Mouse (Mus musculus) bone marrow, adult 2 months (tissue): ENCODE results near the gene Sgms2. TPM values are rescaled to one million over a fixed set of nuclear protein-coding genes. Genes with fewer than 3 reads are reported as not detected.

Source experiments
- H3K27ac ChIP-seq: fragments of 200-500 bp; 2 replicates; pipeline ENCODE4 v1.5.1; 2012; ENCODE audit warnings: low read depth, mild to moderate bottlenecking, control low read depth, inconsistent platforms, low read length; ENCODE audit not compliant: control insufficient read depth, poor library complexity, insufficient read depth
- H3K4me1 ChIP-seq: fragments of 200-500 bp; 2 replicates; pipeline ENCODE4 v1.6.1; 2011; ENCODE audit warnings: low read length; ENCODE audit not compliant: control insufficient read depth, insufficient read depth
- H3K4me3 ChIP-seq: fragments of 200-500 bp; replicated peaks from 2 replicates; pipeline ENCODE3; 2011; ENCODE audit warnings: mild to moderate bottlenecking, low read depth, low read length, control low read depth; ENCODE audit not compliant: control insufficient read depth
- CTCF ChIP-seq: fragments of 200-500 bp; IDR thresholded peaks from 2 replicates; pipeline ENCODE4 v1.5.1; 2011; ENCODE audit warnings: low read length, control low read depth; ENCODE audit not compliant: control insufficient read depth, insufficient read depth
- POLR2A ChIP-seq: fragments of 200-500 bp; IDR thresholded peaks from 2 replicates; pipeline ENCODE4 v1.6.1; 2011; ENCODE audit warnings: low read depth, mild to moderate bottlenecking, control low read depth, low read length, borderline replicate concordance; ENCODE audit not compliant: control insufficient read depth
- WGBS: fragments of 180-500 bp; shearing (Covaris S2); methylation state at CpG from one replicate; pipeline ENCODE4 v1.1.7; 2018; 5-methylcytosine and 5-hydroxymethylcytosine counted together
- polyA plus RNA-seq: library from polyadenylated mRNA; stranded (reverse); fragments of >200 nt; gene quantifications from 2 replicates; pipeline ENCODE4 v1.2.4, GENCODE M21; 2011; ENCODE audit warnings: low replicate concordance; ENCODE audit not compliant: missing spikeins, insufficient read depth, insufficient read length

Gene Sgms2
- polyA plus RNA-seq, 1 experiment = 6.6 TPM

DNA sequence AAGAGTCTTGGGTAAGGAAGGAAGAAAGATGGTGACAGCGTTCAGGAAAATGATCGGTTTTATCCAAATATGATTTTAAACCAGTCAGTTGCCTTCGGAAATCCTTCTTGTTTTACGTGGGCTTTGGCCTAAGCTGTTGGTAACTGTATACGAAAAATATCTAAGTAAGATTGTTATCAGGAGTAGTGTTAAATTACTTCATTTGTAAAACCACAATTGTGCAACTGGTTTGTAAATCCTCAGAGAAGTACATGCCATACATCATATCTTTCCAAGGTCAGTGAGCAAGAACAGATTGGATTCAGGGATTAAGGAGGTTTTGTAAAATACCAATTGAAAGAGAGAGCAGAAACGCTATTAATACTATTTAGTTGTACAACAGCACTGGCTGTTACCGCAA is 185.0 kb downstream of the Sgms2 start:
- no peak for TF ChIP-seq CTCF
- TF ChIP-seq POLR2A = no peak
- no peaks in the 10 kb centered on the region for H3K4me1 ChIP-seq
- H3K4me3 ChIP-seq = no peak overlapping the region
- 76% methylated on average over 7 of the region's 7 CpGs for WGBS
- H3K27ac ChIP-seq = no peak overlapping the region

DNA sequence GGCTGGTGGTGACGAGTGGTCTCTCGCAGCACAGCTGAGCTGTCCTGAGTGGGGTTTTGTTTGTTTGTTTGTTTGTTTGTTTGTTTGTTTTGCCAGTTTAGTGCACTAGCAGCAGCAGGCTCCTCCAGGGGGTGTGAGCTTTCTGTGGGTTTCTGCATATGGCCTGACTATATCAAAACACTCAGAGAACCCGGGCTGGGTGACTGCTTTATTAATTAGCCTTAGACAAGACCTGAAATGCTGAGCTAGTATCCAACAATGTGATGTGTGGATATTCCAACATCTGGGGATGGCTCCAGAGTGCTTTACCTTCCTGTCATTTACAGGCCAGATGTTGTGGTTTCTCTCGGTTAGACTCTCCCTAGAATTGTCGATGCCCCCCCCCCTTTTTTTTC is 187.9 kb downstream of the Sgms2 start:
- TF ChIP-seq POLR2A (no peak), CTCF (no peak)
- Histone ChIP-seq H3K27ac (no peak overlapping the region), H3K4me1 (no peaks in the 10 kb centered on the region), H3K4me3 (peak overlapping the region; percentile 66)
- WGBS = 4% methylated on average over 5 of the region's 5 CpGs

DNA sequence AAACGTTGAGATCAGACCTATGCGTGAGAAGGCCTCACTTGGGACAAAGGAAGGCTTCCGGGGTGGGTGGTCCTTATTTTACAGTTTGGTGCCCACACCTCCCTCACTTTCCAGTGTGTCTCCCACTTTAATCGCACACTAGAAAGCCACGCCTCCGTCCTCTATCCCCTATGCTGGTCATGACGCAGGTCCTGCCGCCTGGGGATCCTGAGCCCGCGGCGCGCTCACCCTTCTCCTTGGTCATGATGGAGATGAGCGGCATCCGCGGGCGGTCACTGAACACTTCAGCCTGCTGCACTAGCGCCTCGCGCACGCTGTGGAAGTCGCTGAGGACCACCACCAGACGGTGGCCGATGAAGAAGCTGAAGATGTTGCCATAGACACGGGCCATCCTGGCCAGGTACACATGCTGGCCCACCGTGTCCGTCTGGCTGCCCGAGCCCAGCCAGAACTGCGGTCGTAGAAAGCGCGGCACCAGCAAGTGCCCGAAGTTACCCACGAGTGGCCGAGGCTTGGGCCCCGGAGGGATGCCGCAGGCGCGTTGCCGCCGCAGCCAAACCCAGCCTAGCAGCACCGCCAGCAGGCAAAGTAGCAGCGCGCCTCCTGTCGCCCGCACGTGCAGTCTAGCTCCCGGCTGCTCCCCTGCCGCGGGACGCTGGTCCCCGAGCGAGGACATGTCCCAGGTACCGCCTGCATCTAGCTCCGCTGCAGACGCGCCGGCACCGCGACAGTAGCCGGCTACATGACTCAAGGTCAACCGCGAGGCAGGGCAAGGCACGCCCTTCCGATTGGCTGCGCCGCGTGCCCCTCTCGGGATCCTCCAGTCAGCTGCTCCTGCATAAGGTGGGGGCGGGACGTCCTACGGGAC is 188.5 kb downstream of the Sgms2 start, which contains the start of gene Cyp2u1:
Gene Cyp2u1 (minus strand): TSS at position 776 of the 868 bp plus-strand sequence.
- no peaks in the 10 kb centered on the region for H3K4me1 ChIP-seq
- H3K27ac ChIP-seq = no peak within 1 kb of the TSS; the same call in 1 of the 2 replicates
- 3% methylated on average over 71 of the region's 71 CpGs for WGBS
- TF ChIP-seq POLR2A = peak; percentile 36; the same call in 1 of the 2 replicates
- no peak for TF ChIP-seq CTCF
- H3K4me3 ChIP-seq = peak within 1 kb of the TSS; percentile 66

DNA sequence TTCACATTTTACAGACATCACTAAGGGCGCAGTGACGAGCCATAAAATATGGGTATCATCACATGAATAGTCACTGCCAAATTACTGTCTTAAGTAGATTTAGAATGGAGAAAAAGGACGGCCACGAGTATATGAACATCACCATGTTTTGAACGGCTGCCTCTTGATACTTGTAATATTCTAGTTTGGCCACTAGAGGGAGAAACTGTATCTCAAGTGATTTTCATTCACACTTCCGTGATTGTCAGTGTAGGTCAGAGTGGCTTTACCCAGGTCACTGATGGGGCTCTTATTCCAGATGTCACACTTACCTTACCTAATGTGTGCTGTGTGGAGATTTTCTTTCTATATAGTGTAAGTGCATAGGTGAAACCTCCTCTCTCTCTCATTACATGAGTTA is 191.3 kb downstream of the Sgms2 start:
- no peak for TF ChIP-seq POLR2A
- TF ChIP-seq CTCF = peak; percentile 26; the same call in 1 of the 2 replicates
- 10% methylated on average over 6 of the region's 6 CpGs for WGBS
- no peaks in the 10 kb centered on the region for H3K4me1 ChIP-seq
- H3K27ac ChIP-seq = no peak overlapping the region
- no peak overlapping the region for H3K4me3 ChIP-seq

DNA sequence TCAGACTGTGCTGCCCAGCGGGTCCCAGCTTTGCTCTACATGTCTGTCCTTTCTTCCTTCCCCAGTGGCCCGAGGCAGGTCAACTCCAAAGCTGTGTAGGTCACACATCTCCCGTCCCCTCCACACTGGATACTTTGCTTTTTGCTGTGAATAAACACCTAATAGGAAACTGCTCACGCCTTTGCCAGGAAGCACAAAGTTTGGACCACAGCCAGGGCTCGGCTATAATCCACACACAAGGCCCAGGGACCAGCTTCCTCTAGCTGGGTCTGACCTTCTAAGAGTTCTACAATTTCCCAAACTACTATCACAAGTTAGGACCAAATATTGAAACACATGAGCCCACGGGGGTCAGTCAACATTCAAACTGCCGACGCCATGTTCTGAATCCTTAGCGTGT is 192.1 kb downstream of the Sgms2 start:
- Histone ChIP-seq H3K4me3 (no peak overlapping the region), H3K27ac (no peak overlapping the region), H3K4me1 (no peaks in the 10 kb centered on the region)
- TF ChIP-seq CTCF = no peak
- no peak for TF ChIP-seq POLR2A
- WGBS = 71% methylated on average over 9 of the region's 9 CpGs

DNA sequence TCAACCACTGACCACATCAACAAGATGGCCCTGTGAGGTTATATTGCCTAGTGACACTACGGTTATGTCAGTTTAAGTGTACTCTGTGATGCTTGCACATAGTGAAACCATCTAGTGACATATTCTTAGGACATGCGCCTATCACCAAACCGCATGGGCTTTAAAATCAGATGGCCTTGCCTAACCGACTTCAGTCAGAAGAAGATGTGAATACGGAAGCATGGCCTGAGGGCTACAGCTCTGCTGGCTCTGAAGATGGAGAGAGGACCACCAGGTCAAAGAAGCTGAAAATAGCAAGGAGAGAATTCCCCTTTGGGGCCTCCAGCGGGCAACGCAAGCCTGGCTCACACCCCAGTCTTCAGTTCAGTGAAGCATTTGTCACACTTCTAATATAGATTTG is 194.3 kb downstream of the Sgms2 start:
- TF ChIP-seq POLR2A (no peak), CTCF (no peak)
- no peak overlapping the region for H3K27ac ChIP-seq
- 88% methylated on average over 7 of the region's 7 CpGs for WGBS
- no peaks in the 10 kb centered on the region for H3K4me1 ChIP-seq
- H3K4me3 ChIP-seq = no peak overlapping the region

DNA sequence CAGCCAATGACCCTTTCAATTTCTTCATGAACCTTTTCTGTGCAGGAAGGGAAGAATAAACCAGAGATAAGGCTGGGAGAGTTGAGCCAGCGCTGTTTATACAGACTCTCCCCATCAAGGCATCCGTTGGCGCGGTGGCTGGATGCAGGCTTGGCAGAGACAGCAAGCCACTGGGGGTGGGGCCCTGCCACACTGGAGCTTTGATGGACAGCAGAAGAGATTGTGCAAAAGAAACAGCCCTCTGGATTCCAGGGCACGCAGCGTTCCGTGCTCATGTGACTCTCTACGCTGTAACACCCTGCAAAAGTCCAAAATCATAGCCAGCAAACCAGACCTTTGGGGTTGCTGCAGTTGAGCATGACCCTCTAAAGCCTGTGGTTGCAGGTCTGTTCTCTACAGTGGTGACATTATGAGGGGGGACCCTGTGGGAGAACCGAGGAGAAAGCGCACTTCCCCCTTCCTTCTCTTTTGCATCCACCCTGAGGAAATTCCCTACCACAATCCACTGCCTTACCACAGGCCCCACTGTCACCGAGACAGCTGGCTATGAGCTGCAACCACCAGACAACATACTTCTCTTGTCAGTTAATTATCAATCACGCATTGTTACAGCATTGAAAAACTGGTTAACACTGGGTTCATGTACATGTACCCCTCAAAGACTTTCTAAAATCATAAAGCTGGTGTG is 195.6 kb downstream of the Sgms2 start:
- H3K4me1 ChIP-seq = no peaks in the 10 kb centered on the region
- no peak overlapping the region for H3K4me3 ChIP-seq
- 37% methylated on average over 12 of the region's 12 CpGs for WGBS
- H3K27ac ChIP-seq = no peak overlapping the region
- TF ChIP-seq CTCF = no peak

DNA sequence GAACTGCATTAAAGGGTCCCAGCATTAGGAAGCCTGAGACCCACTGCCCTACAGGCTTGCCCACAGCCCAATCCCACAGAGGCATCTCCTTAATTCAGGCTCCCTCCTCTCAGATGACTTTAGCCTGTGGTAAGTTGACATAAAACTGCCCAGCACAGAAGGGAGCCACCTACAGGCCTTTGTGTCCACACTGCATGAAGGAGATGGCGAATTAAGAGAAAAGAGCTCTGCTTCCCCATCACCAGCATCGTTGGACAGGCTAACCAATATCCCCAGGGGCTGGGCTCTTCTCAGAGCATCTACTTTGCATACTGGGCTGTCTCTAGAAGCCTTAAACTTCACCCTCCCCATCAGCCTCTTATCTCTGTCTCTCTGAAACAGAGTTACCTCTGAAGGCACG is 196.7 kb downstream of the Sgms2 start:
- WGBS = 44% methylated on average over 3 of the region's 3 CpGs

More for the DNA sequence above, 196.7 kb downstream of the Sgms2 start:
- Histone ChIP-seq H3K4me3 (no peak overlapping the region), H3K27ac (no peak overlapping the region), H3K4me1 (no peaks in the 10 kb centered on the region)
- no peak for TF ChIP-seq CTCF
- TF ChIP-seq POLR2A = no peak
